Mouse (Mus musculus) liver, adult 2 months (tissue): ENCODE measurements around the gene Naa25.

ENCODE experiments used
- CTCF ChIP-seq: fragments of 200-500 bp; IDR thresholded peaks from 2 replicates; pipeline ENCODE4 v1.5.1; 2011; ENCODE audit warnings: low read depth, low read length, control low read depth
- POLR2A ChIP-seq: fragments of 200-500 bp; IDR thresholded peaks from 2 replicates; pipeline ENCODE4 v1.6.1; 2011; ENCODE audit warnings: low read length, control low read depth; ENCODE audit not compliant: insufficient read depth; ENCODE audit errors: extremely low read depth

DNA sequence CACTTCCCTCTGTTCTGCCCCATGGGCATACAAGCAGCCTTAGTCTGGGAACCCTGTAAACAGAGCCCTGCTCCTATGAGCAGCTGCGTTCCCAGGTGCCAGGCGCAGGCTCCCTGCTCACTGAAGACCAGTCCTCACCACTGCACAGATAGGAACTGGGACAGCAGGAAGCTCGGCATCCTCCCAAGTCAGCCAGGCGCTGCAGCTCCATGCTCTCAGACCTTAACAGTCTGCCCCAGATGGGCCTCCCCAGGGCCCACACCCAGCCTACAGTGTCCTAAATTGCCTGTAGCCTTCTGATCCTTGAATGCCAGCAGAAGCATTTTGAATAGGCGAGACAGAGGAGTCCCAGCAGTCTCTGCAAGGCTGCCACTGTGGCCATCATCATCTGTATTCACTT is 36.0 kb upstream of the Naa25 start:
- TF ChIP-seq CTCF (no peak), POLR2A (no peak)
